Mouse (Mus musculus) ES-Bruce4 (cell line): ENCODE measurements around the gene Bmpr2. TPM values are rescaled to one million over a fixed set of nuclear protein-coding genes. Genes with fewer than 3 reads are reported as not detected.
"Not testable (repeated sequence)": the region's sequence is repeated elsewhere in the genome, so short reads cannot be mapped to it uniquely, and the experiment has no call there.

Experiments
- H3K27ac ChIP-seq: 2 replicates; pipeline ENCODE4 v1.5.1; 2012; ENCODE audit warnings: low read length, inconsistent platforms; ENCODE audit not compliant: insufficient read depth
- H3K27me3 ChIP-seq: 2 replicates; pipeline ENCODE4 v1.6.1; 2012; ENCODE audit warnings: mild to moderate bottlenecking, low read length, inconsistent platforms; ENCODE audit not compliant: control insufficient read depth, poor library complexity, insufficient read depth, severe bottlenecking
- H3K36me3 ChIP-seq: 2 replicates; pipeline ENCODE4 v1.6.1; 2012; ENCODE audit warnings: inconsistent platforms, mild to moderate bottlenecking, low read length, moderate library complexity; ENCODE audit not compliant: control insufficient read depth, poor library complexity, insufficient read depth, severe bottlenecking
- H3K4me1 ChIP-seq: one replicate; pipeline ENCODE4 v1.8.1; 2011; ENCODE audit warnings: low read length; ENCODE audit not compliant: control insufficient read depth, insufficient read depth
- H3K4me3 ChIP-seq: 2 replicates; pipeline ENCODE4 v1.5.1; 2011; ENCODE audit warnings: low read depth, mild to moderate bottlenecking, low read length
- H3K9ac ChIP-seq: 2 replicates; pipeline ENCODE4 v1.6.1; 2012; ENCODE audit warnings: low read depth, mild to moderate bottlenecking, inconsistent platforms; ENCODE audit not compliant: poor library complexity, severe bottlenecking
- H3K9me3 ChIP-seq: replicated peaks from 2 replicates; pipeline ENCODE4 v1.6.1; 2012; ENCODE audit warnings: mild to moderate bottlenecking, low read length, inconsistent platforms; ENCODE audit not compliant: control insufficient read depth, poor library complexity, insufficient read depth, severe bottlenecking
- CTCF ChIP-seq: IDR thresholded peaks from one replicate; pipeline ENCODE4 v1.8.1; 2011; ENCODE audit warnings: low read depth, low read length
- EP300 ChIP-seq: IDR thresholded peaks from 2 replicates; pipeline ENCODE4 v1.6.1; 2011; ENCODE audit warnings: low read depth, low read length; ENCODE audit not compliant: insufficient read depth
- POLR2A ChIP-seq: IDR thresholded peaks from one replicate; pipeline ENCODE4 v1.8.1; 2011; ENCODE audit warnings: low read length; ENCODE audit not compliant: insufficient read depth
- polyA plus RNA-seq: library from polyadenylated mRNA; stranded (reverse); fragments of >200 nt; gene quantifications from 2 replicates; pipeline ENCODE4 v1.2.4, GENCODE M21; 2011; ENCODE audit warnings: low read depth; ENCODE audit not compliant: missing spikeins, insufficient read depth, insufficient read length

The Bmpr2 gene
- polyA plus RNA-seq, 1 experiment: 28.5 TPM

DNA sequence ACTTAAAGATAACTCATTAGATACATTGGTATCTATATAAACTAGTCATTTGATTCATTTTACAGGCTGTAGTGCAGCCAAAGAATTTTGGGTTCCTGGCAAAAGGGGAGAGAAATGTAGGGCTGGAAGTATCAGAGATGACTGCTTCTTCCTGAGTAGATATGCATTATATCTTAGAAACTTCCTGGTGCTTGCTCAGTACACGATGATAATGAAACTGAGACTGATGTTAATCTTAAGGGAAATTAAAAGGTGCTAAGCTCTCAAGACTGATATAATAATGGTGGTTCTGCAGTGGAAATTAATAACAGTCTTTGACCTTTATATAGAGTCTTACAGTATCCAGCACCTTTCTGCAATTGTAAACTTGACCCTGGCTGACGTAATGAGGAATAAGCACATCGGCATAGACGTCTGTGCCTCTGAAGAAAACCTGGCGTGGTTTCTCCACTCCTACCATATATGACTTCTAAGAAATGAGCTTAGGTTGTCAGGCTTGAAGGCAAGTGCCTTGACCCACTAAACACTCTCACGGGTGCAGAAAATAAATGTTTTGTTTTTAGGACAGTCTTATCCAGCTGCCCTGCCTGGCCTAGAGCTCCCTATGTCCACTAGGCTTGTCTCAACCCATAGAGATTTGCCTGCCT lies 24.3 kb upstream of the Bmpr2 start:
- Histone ChIP-seq H3K9me3 (no peaks in the 10 kb centered on the region), H3K27me3 (no peaks in the 10 kb centered on the region), H3K27ac (no peak overlapping the region), H3K4me1 (no peaks in the 10 kb centered on the region), H3K9ac (no peak overlapping the region), H3K4me3 (no peak overlapping the region), H3K36me3 (no peaks in the 10 kb centered on the region)
- no peak for TF ChIP-seq EP300
- no peak for TF ChIP-seq CTCF
- no peak for TF ChIP-seq POLR2A

DNA sequence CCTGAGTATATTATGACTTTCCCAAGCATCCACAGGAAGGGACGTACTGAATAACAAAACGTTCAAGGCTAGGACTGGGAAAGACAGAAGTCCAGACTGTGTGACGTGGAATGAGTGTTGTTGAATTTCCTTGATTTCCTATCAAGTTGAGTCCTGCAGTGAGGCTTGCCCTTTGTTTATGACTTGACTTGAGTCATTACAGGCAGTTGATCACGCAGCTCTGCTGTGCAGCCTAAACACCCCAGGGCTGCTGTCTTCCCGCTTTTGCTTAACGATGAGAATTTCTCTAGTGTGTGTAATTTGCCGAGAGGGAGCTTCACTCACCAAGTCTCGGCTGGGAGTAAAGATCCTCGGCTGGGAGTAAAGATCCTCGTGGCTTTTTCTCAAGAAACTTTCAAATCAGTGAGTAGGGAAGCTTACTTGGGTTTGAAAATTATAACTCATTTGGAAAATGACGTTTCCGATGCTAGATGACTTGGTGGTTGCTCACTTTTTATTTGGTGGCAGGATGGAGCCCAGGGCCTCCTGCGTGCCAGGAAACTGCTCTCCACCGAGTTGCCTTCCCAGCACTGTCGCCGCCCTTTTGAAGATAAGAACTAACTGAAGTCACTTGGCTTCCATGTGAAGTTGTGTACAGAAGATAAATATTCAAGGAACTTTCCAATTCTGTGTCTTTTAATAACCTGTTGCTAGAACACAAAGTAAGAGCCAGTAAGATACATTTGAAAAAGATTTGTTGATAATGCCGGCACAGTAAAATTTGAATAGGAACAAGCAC lies 23.4 kb upstream of the Bmpr2 start:
- Histone ChIP-seq H3K36me3 (no peaks in the 10 kb centered on the region), H3K9ac (no peak overlapping the region), H3K9me3 (no peaks in the 10 kb centered on the region), H3K4me3 (no peak overlapping the region), H3K27me3 (no peaks in the 10 kb centered on the region), H3K4me1 (no peaks in the 10 kb centered on the region), H3K27ac (no peak overlapping the region)
- TF ChIP-seq CTCF (no peak), POLR2A (no peak), EP300 (no peak)

DNA sequence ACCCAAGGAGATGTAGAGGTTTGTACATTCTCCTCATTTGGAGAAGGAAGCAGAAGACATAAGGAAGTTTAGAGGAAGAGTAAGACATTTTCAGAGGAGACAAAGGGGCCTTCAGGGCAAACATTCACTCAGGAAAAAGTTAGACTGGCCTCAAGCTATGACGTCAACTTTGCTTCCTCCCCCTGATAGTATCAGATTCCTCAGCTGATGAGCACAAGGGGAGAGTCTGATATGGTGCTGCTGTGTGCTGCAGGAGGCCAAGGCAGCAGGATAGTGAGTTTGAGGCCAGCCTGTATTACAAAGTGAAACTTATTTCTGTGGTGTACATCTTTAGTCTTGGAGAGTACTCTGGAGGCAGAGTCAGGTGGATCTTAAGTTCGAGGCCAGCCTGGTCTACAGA lies 14.2 kb upstream of the Bmpr2 start:
- TF ChIP-seq POLR2A (no peak), CTCF (no peak), EP300 (no peak)

DNA sequence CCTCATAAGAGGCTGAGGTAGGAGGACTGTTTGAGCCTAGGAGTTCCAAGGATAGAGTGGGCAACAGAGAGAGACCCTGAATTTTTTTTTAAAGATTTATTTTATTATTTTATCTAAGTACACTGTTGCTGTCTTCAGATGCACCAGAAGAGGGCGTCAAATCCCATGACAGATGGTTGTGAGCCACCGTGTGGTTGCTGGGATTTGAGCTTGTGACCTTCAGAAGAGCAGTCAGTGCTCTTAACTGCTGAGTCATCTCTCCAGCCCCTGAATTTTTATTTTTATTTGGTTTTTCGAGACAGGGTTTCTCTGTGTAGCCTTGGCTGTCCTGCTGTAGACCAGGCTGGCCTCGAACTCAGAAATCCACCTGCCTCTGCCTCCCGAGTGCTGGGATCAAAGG lies 13.5 kb upstream of the Bmpr2 start:
- TF ChIP-seq CTCF: peak; percentile 38
- H3K27me3 ChIP-seq, H3K27ac ChIP-seq: not testable (repeated sequence)

More for the DNA sequence above, 14.2 kb upstream of the Bmpr2 start:
- no peaks in the 10 kb centered on the region for H3K4me1 ChIP-seq
- no peaks in the 10 kb centered on the region for H3K27me3 ChIP-seq
- no peak overlapping the region for H3K4me3 ChIP-seq
- H3K9ac ChIP-seq: no peak overlapping the region
- no peaks in the 10 kb centered on the region for H3K9me3 ChIP-seq
- no peaks in the 10 kb centered on the region for H3K36me3 ChIP-seq
- peak overlapping the region; percentile 48; the same call in 1 of the 2 replicates for H3K27ac ChIP-seq

DNA sequence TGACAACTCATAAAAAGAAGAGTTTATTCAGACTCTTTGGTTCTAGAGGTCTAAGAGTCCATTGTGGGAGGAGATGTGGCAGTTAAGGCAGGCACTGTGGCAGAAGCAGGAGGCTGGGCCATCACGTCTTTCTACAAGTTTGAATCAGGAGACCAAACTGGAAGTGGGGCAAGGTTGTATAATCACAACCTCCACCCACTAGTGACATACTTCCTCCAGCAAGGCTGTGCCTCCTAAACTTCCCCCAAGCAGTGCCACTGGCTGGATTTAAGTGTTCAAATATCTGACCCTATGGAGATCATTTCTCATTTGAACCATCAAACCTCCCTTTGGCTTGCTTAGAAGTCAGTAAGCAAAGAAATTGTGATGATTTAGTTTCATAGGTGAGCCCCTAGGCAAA lies 7.9 kb upstream of the Bmpr2 start:
- Histone ChIP-seq H3K9me3 (no peaks in the 10 kb centered on the region), H3K27me3 (no peaks in the 10 kb centered on the region), H3K9ac (no peak overlapping the region), H3K4me3 (no peak overlapping the region), H3K4me1 (no peaks in the 10 kb centered on the region), H3K36me3 (no peaks in the 10 kb centered on the region), H3K27ac (no peak overlapping the region)
- no peak for TF ChIP-seq EP300
- TF ChIP-seq POLR2A: no peak
- TF ChIP-seq CTCF: no peak

More for the DNA sequence above, 13.5 kb upstream of the Bmpr2 start:
- H3K4me3 ChIP-seq, H3K36me3 ChIP-seq, H3K9me3 ChIP-seq, H3K9ac ChIP-seq, H3K4me1 ChIP-seq: not testable (repeated sequence)

DNA sequence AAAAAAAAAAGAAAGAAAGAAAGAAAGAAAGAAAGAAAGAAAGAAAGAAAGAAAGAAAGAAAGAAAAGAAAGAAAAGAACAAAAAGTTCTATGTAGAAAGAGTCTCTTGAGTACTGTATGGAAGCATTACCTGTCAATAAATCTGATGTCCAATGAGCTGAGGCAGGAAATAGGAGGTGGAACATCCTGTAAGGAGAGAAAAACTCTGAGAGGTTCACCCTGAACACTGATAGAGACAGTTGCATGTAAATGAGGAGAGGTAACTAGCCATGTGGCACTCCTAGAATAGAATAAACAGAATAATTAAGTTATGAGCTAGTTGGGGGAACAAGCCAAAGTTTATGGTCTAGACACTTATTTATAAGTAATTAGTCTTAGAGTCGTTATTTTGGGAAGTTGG lies 4.9 kb upstream of the Bmpr2 start:
- no peak overlapping the region for H3K9ac ChIP-seq
- no peaks in the 10 kb centered on the region for H3K9me3 ChIP-seq
- TF ChIP-seq POLR2A: no peak
- no peak for TF ChIP-seq CTCF
- TF ChIP-seq EP300: no peak
- H3K4me3 ChIP-seq: no peak overlapping the region
- H3K27me3 ChIP-seq: no peaks in the 10 kb centered on the region
- H3K4me1 ChIP-seq: no peaks in the 10 kb centered on the region
- H3K36me3 ChIP-seq: no peaks in the 10 kb centered on the region
- H3K27ac ChIP-seq: no peak overlapping the region
